Mouse (Mus musculus) kidney, adult 11 months (tissue): ENCODE results near the gene AI481877.
A peak's percentile ranks its signal among the peaks of the same experiment; 100 is the strongest.
"Not testable (repeated sequence)": the region's sequence is repeated elsewhere in the genome, so short reads cannot be mapped to it uniquely, and the experiment has no call there.

Experiments used
- DNase-seq: peaks from one replicate; pipeline ENCODE4 v3.0.0; 2022

The AI481877 gene

GRCm38 (mm10) chr4:59138507-59139033 lies at the start of gene AI481877:
Gene AI481877 (minus strand): TSS chr4:59138983.
- not testable (repeated sequence) for DNase-seq

GRCm38 (mm10) chr4:59188474-59188801 lies 49.7 kb upstream of the AI481877 start:
- no peak for DNase-seq

GRCm38 (mm10) chr4:59187289-59187688 lies 48.5 kb upstream of the AI481877 start:
- peak; percentile 30 for DNase-seq

- DNase-seq = no peak
These were observed 46.9 kb upstream of the AI481877 start for GRCm38 (mm10) chr4:59185671-59186070.

GRCm38 (mm10) chr4:59181320-59182271 lies 42.8 kb upstream of the AI481877 start:
- no peak for DNase-seq

GRCm38 (mm10) chr4:59177566-59177965 lies 38.8 kb upstream of the AI481877 start:
- no peak for DNase-seq

GRCm38 (mm10) chr4:59175929-59176328 lies 37.1 kb upstream of the AI481877 start:
- no peak for DNase-seq

GRCm38 (mm10) chr4:59175003-59175402 lies 36.2 kb upstream of the AI481877 start:
- no peak for DNase-seq

- DNase-seq = no peak
These were observed 34.6 kb upstream of the AI481877 start for GRCm38 (mm10) chr4:59173181-59173922.

- DNase-seq = peak; percentile 14
These were observed 33.8 kb upstream of the AI481877 start for GRCm38 (mm10) chr4:59172616-59173015.

- DNase-seq = no peak
These were observed 31.2 kb upstream of the AI481877 start for GRCm38 (mm10) chr4:59169981-59170380.

- no peak for DNase-seq
These were observed 28.6 kb upstream of the AI481877 start for GRCm38 (mm10) chr4:59167251-59167847.

- DNase-seq = no peak
These were observed 25.3 kb upstream of the AI481877 start for GRCm38 (mm10) chr4:59164034-59164433.

- no peak for DNase-seq
These were observed 22.3 kb upstream of the AI481877 start for GRCm38 (mm10) chr4:59160959-59161670.

GRCm38 (mm10) chr4:59160289-59160688 lies 21.5 kb upstream of the AI481877 start:
- DNase-seq = no peak

- DNase-seq = no peak
These were observed 18.9 kb upstream of the AI481877 start for GRCm38 (mm10) chr4:59157654-59158053.

GRCm38 (mm10) chr4:59156897-59157592 lies 18.3 kb upstream of the AI481877 start:
- no peak for DNase-seq

GRCm38 (mm10) chr4:59151953-59152352 lies 13.2 kb upstream of the AI481877 start:
- no peak for DNase-seq

- DNase-seq = no peak
These were observed 12.1 kb upstream of the AI481877 start for GRCm38 (mm10) chr4:59150907-59151306.

GRCm38 (mm10) chr4:59149043-59149442 lies 10.3 kb upstream of the AI481877 start:
- no peak for DNase-seq

GRCm38 (mm10) chr4:59128935-59129334 lies 9.8 kb downstream of the AI481877 start:
- DNase-seq = no peak

GRCm38 (mm10) chr4:59125053-59125452 lies 13.7 kb downstream of the AI481877 start:
- no peak for DNase-seq
